Mouse (Mus musculus): Measurements from ENCODE around the gene Mgll.

Mgll gene

GRCm38 (mm10) chr6:88803051-88803450, 78.8 kb downstream of the Mgll start:
- no peak for DNase-seq (ENCODE audit: low read depth)

DNA sequence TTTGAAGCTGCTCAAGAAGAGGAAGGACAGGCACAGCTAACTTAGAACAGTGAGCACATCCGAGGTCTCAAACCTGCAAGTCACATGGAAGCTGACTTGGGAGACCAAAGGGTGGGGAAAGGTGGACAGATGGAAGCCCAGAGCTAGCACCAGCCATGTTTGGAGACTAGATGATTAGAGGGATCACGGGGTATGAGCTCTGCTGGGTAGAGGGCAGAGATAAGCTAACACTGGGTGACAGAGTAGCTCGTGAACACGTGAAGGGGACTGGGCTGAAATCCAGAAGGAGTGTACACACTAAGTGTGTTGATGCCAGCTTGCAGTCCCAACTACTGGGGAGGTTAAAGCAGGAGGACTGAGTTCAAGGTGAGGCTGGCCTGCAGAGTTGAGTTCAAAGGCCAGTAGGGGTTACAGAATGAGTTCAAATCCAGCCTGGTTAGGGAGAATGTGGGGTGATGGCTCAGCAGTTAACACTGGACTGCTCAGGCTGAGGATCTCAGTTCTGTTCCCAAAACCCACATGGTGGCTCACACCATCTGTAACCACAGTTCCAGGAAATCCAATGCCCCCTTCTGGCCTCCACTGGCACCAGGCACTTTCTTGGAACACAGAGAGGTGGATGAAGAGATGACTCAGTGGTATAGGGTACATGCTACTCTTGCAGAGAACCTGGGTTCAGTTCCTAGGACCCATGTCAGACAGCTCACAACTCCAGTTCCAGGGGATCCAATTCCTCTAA, 79.9 kb downstream of the Mgll start:
- DNase-seq (ENCODE audit: low read depth): no peak

DNA sequence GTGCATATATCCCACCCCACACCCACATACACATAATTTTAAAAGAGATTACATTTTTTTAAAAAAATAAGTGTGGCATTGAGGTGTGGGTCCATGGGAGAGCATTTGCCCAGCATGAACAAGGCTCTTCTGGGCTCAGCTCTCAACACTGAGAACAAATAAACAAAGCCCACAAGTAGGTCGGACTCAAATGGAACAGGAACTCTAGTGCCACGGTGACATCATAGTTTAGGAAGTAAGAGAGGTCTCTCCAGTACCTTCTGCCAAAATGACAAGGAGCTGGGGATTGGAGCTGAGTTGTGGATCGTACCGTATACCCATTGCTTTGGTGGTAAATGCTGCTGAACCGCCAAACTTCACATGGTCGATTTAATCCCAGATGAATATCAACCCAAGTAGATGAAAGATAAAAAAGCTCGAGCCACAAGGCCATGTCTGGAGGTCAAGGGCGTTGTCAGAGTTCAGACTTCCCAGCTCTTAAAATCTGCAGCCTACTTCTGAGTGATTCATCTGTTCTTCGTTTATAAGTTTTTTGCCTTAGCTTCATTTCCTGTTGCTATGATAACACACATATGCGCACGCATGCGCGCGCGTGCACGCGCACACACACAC, 80.9 kb downstream of the Mgll start:
- DNase-seq (ENCODE audit: low read depth): no peak

- no peak for DNase-seq (ENCODE audit: low read depth)
These were observed 85.2 kb downstream of the Mgll start for GRCm38 (mm10) chr6:88809091-88810037.

- no peak for DNase-seq (ENCODE audit: low read depth)
These were observed 86.1 kb downstream of the Mgll start for GRCm38 (mm10) chr6:88810291-88810690.

- no peak for DNase-seq (ENCODE audit: low read depth)
These were observed 87.2 kb downstream of the Mgll start for GRCm38 (mm10) chr6:88811396-88811795.

- no peak for DNase-seq (ENCODE audit: low read depth)
These were observed 87.7 kb downstream of the Mgll start for GRCm38 (mm10) chr6:88811880-88812400.

- DNase-seq (ENCODE audit: low read depth): peak; percentile 63
These were observed 88.7 kb downstream of the Mgll start for GRCm38 (mm10) chr6:88812886-88813285.

- DNase-seq (ENCODE audit: low read depth): no peak
These were observed 89.6 kb downstream of the Mgll start for GRCm38 (mm10) chr6:88813832-88814231.

GRCm38 (mm10) chr6:88815036-88815435, 90.8 kb downstream of the Mgll start:
- DNase-seq (ENCODE audit: low read depth): no peak

- DNase-seq (ENCODE audit: low read depth): no peak
These were observed 91.3 kb downstream of the Mgll start for GRCm38 (mm10) chr6:88815489-88815888.

DNA sequence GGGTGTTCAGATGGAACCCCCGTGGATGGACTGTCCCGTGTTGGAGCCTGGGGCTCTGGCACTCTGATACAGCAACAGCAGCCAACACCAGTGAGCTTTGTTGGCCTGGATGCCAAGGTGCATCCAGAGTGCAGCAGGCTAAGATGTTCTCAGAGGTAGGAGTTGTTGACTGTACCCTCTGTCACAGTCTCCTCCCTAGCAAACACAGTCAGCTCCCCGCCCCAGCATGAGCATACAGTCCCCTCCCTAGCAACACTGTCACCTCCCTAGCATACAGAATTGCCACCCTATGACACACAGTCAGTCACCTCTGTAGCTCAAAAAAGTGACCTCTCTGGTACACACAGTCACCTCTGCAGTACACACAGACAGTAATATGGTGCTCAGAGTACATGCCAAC, 92.7 kb downstream of the Mgll start:
- DNase-seq (ENCODE audit: low read depth): no peak

DNA sequence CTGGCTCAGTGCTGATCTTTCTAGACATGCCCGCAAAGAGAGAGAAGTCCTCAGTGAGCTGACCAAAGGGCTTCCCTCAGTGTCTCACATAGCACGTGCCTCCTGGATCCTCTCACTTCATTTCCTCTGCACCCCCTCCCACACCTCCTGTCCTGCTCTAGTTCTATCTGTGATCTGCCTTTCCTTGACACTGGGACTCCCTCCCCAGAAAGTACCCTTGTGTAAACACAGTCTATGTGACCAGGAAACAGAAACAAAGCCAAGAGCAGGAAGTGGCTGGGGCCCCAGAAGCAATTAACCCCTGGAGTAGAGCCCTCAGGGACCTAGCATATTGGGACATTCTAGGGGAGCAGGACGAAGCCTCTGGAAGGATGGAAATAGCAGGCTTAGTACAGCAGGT, 96.6 kb downstream of the Mgll start:
- no peak for DNase-seq (ENCODE audit: low read depth)

DNA sequence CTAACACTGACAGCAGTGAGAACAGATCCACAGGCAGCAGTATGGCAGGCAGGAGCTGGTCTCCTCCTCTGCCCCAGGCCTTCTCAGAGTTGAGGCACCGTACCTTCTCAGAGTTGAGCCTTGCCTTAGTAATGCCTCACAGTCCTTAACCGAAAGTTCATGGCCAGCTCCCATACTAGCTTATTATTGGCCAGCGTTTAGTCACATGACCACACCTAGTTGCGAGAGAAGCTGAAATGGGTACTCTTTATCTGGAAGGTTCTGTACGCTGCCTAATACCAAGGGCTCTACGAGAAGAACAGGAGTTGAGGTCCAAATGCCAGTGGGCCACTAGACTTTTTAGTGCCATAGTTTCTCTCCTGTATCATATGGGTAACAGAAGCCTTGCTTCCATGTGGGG, 97.1 kb downstream of the Mgll start:
- no peak for DNase-seq (ENCODE audit: low read depth)

DNA sequence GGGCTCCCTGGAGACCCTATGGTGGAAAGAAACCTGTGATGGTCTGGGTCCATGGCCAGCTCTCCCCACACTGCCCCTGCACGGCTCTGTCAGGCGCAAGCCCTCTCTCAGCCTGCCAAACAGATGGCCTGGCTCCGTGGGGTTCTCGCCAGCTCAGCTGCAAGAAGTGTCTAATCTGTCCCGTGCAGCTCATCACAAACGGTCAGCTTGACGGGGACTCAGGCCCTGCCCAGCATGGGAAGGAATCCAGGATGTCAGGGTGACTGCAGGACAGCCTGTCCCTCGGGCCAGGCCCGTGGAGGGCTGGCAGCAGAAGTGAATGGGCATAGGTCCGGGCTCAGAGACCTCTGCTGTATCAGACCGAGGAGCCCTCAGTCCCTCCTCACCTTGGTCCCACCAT, 97.7 kb downstream of the Mgll start:
- no peak for DNase-seq (ENCODE audit: low read depth)

DNA sequence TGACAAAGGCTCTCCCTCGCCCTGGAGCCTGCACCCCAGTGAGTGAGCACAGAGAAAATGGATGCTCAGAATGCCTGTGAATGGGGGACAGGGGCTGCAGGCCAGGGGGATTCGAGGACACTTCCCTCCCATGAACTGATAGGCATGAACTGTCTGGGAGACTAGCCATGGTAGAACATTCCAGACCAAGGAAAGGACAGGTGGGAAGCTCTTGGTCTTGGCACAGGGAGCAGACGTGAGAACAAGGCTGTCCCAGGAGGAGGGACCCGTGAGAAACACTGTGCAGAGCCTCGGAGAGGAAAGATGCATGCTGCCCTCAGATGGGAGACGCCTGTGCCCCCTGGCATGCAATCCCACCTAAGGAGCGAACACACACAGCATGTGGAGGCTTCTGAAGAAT, 100.0 kb downstream of the Mgll start:
- no peak for DNase-seq (ENCODE audit: low read depth)

GRCm38 (mm10) chr6:88826088-88826487, 101.9 kb downstream of the Mgll start:
- no peak for DNase-seq (ENCODE audit: low read depth)

- no peak for DNase-seq (ENCODE audit: low read depth)
These were observed 102.3 kb downstream of the Mgll start for GRCm38 (mm10) chr6:88826545-88826944.

DNA sequence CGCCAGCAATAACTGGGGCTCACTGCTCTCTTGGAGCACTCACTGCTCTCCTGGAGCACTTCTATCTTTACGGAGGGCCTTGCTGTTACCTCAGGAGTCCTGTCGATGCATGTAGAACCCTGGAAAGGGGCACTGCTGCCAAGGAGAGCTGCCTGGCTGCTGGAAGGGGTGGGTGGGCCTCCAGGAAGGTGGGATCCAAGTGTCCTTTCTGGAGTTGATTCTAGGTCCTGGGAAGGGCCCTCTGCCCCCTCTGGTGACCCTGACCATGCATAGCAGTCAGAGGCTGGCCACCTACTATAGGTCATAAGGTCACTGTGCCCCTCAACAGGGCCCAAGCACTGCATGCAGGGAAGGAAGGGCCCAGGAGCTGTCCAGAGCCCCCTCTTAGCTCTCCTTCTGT, 102.8 kb downstream of the Mgll start:
- no peak for DNase-seq (ENCODE audit: low read depth)

DNA sequence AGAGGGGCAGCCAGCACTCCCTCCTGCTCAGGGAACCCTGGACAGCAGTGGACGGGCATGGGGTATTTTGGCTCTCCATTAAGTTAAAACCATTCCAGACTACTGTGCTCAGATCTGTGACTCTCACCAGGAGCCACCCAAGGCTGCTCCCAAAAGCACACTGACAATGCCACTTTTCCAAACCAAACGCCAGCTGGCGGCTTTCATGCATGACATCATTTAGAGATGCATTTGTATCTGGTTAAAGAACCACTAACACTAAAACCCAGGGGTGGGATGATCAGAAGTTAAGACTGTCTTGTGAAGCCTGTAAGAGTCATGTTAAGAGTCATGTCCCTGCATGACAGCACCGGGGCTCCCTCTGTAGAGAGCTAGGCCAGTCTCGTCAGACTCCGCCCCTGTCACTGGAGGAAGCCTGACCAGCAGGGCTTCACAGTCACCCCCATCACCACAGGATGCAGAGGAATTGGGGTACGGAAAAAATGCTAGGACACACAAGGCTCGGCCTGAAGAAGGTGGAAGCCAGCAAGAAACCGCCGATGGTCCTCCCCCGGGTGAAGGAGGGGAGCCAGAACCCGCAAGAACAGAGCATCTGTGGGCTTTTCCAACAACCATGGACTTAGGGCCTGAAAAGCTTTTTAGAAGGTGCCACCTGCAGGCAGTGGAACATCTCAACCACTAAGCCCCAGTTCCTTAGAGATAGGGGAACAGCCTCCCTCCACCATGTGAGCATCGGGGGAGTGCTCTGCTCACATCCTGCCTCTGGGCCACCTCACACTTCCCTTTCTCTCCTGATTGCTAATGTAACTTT, 103.4 kb downstream of the Mgll start:
- DNase-seq (ENCODE audit: low read depth): no peak

GRCm38 (mm10) chr6:88828206-88829009, 104.2 kb downstream of the Mgll start:
- DNase-seq (ENCODE audit: low read depth): no peak

Measured in c-Kit-positive CD71-negative TER-119-negative erythroid progenitor cells, embryonic 14.5 days (primary cell).